Mouse (Mus musculus) cerebellum, adult 2 months (tissue): ENCODE measurements around the gene Gm5485. TPM values are rescaled to one million over a fixed set of nuclear protein-coding genes. Genes with fewer than 3 reads are reported as not detected.

ENCODE experiments used
- DNase-seq, 2 experiments: peaks; one replicate each; pipeline ENCODE4 v3.0.0; 2021
- H3K27ac ChIP-seq: fragments of 200-500 bp; 2 replicates; pipeline ENCODE4 v1.5.1; 2012; ENCODE audit warnings: low read length, control low read depth, inconsistent platforms; ENCODE audit not compliant: insufficient read depth
- H3K27me3 ChIP-seq: fragments of 200-500 bp; 2 replicates; pipeline ENCODE4 v1.6.1; 2012; ENCODE audit warnings: inconsistent platforms, mild to moderate bottlenecking, low read length, moderate library complexity; ENCODE audit not compliant: control insufficient read depth, insufficient read depth
- H3K4me1 ChIP-seq: fragments of 200-500 bp; 2 replicates; pipeline ENCODE4 v1.6.1; 2011; ENCODE audit warnings: low read length; ENCODE audit not compliant: control insufficient read depth, insufficient read depth
- H3K4me3 ChIP-seq: fragments of 200-500 bp; replicated peaks from 2 replicates; pipeline ENCODE3; 2011; ENCODE audit warnings: mild to moderate bottlenecking, low read depth, low read length, control low read depth; ENCODE audit not compliant: insufficient read depth
- CTCF ChIP-seq: fragments of 200-500 bp; IDR thresholded peaks from 2 replicates; pipeline ENCODE4 v1.5.1; 2011; ENCODE audit warnings: low read depth, mild to moderate bottlenecking, control low read depth, low read length, moderate library complexity, borderline replicate concordance; ENCODE audit not compliant: insufficient read depth
- POLR2A ChIP-seq: fragments of 200-500 bp; IDR thresholded peaks from 2 replicates; pipeline ENCODE4 v1.6.1; 2011; ENCODE audit warnings: low read length, control low read depth, borderline replicate concordance; ENCODE audit not compliant: insufficient read depth
- WGBS: fragments of 180-500 bp; shearing (Covaris S2); methylation state at CpG from one replicate; pipeline ENCODE4 v1.1.7; 2018; 5-methylcytosine and 5-hydroxymethylcytosine counted together
- polyA plus RNA-seq: library from polyadenylated mRNA; depleted of rRNA; stranded (reverse); fragments of >200 nt; gene quantifications from 2 replicates; pipeline ENCODE4 v1.2.3, GENCODE M21; 2012

Gm5485 gene
- polyA plus RNA-seq, 1 experiment = 0.26 TPM

DNA sequence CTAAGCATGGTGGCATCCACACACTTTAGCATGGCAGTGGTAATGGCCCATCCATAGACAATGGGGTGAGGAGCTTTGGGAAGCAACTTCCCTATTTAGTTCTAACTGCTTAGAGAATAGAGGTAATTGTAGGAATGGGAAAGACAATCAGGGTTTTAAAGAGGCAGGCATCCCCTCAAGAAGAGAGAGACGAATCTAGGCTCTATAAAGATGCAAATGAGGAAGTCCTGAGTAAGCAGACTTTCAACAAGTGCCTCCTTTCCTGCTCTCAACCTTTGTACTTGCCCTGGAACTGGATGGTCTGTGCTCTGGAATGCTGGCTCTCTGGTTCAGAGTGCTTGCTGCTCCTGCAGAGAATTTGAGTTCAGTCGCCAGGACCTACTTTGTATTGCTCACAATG, 10.3 kb upstream of the Gm5485 start:
- Histone ChIP-seq H3K27ac (no peak overlapping the region), H3K4me1 (no peaks in the 10 kb centered on the region), H3K27me3 (no peaks in the 10 kb centered on the region), H3K4me3 (no peak overlapping the region)
- WGBS = 45% methylated on average over 2 of the region's 2 CpGs
- DNase-seq = no peak
- TF ChIP-seq POLR2A (no peak), CTCF (no peak)

DNA sequence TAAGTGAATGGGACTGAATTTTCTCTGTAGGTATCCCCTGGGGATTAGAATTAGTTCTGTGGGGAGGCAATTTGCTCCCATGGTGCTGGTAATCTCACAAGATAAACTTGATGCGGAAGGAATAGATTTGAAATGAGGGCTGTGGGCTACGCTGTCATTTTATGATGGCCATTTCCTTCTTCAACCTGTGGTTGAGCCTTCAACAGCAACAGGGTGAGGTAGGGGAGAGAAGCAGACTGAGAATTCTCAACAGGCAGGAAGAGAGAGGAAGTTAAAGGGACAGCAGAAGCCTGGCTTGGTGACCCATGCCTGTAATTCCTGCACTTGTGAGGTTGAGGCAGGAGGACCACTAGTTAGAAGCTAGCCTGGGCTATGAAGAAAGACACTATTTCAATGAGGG, 6.8 kb upstream of the Gm5485 start:
- TF ChIP-seq POLR2A (no peak), CTCF (no peak)
- Histone ChIP-seq H3K27me3 (no peaks in the 10 kb centered on the region), H3K4me1 (no peaks in the 10 kb centered on the region), H3K4me3 (no peak overlapping the region), H3K27ac (no peak overlapping the region)
- no peak for DNase-seq
- WGBS = 92% methylated on average over 2 of the region's 2 CpGs

DNA sequence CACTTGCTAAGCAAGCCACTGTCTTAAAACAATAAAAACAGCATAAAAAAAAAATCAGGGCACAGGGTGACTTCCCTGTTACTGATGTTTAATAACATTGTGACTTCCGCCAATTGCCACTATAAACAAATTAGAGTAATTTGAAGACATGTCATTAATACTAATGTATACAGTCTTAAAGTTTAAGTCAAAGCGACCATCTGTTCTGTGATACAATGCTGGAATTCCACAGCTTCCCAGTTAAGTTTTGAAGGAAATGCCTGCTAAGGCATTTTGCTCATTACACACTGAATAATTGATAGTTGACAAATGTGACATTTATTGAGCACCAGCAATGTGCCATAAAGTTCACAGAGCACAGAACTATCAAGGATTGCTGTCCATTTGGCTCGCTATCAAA, 6.3 kb upstream of the Gm5485 start:
- WGBS = 85% methylated on average over 3 of the region's 3 CpGs
- H3K4me3 ChIP-seq = no peak overlapping the region

DNA sequence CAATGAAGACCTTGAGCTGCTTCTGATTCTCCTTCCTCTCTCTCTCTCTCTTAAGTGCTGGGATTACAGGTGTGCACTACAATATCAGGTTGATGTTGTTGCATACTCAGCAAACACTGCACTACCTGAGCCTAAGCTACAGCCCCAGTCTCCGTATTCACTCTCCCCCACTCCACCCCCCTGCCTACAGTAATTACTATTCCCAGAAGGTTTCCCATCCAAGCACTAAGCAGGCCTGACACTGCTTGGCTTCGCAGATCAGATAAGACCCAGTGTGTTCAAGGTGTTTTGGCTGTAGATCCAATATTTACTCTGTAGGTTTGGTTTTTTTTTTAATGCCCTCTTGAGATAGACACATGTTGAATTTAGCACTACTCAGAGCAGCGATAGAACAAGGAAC, 2.1 kb downstream of the Gm5485 start:
- H3K27ac ChIP-seq = no peak overlapping the region
- DNase-seq = no peak
- 78% methylated on average over 3 of the region's 3 CpGs for WGBS

More for the DNA sequence above, 6.3 kb upstream of the Gm5485 start:
- H3K4me1 ChIP-seq = no peaks in the 10 kb centered on the region
- no peaks in the 10 kb centered on the region for H3K27me3 ChIP-seq
- DNase-seq = no peak
- H3K27ac ChIP-seq = no peak overlapping the region
- TF ChIP-seq POLR2A (no peak), CTCF (no peak)

DNA sequence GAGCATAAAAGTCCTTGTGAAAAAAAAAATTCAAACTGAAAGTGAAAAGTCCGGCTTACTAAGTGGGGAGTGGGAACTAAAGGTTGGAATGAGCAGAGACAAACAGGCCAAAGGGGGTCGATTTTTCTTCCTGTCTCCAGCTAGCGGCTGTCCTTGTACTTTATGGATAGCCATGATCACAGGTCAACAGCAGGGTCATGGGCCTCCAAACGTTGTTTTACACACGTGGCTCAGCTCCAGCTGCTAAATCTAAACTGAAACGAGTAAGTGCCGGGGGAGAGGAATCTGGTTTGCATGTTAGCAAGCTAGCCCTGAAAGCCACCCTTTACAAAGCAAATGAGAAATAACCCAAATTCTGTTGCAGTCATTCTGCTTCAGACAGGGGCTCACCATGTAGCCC, 2.6 kb downstream of the Gm5485 start:
- Histone ChIP-seq H3K4me1 (no peaks in the 10 kb centered on the region), H3K27me3 (no peaks in the 10 kb centered on the region), H3K27ac (no peak overlapping the region), H3K4me3 (no peak overlapping the region)
- no peak for DNase-seq
- TF ChIP-seq CTCF = no peak
- TF ChIP-seq POLR2A = no peak
- 78% methylated on average over 7 of the region's 7 CpGs for WGBS

More for the DNA sequence above, 2.1 kb downstream of the Gm5485 start:
- TF ChIP-seq CTCF (no peak), POLR2A (no peak)
- Histone ChIP-seq H3K4me1 (no peaks in the 10 kb centered on the region), H3K4me3 (no peak overlapping the region), H3K27me3 (no peaks in the 10 kb centered on the region)

DNA sequence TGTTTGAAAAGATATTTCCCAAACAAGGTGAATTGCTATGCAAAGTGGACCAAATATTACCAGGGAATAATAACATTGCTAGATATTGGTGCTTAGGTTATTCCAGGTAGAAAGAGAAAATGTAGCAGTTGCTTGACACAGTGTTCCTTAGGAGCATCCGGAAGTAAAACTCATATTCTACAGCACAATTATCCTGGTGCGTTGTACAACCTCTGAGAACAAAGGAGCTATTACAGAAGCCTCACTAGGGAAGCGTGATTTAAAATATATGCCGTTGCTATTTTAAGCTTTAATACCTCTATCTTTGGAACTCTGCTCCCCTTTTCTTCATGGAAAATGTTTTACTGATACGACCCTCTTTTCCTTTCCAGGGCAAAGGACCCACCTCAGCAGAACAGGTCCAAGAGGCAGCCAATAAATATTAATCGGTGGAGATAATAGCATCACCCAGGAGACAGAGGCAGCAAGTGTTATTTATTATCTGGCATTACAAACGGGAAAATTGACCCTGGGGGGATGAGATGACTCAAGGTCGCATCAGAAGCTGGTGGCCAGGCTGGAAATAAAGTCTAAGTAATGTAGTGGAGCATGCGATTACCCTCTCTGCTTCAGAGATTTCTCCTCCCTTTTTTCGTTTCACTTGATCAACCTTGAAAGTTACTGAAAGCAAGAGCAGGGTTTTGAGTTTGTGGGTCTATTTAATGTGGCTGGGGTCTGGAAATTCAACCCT, 6.4 kb downstream of the Gm5485 start:
- no peaks in the 10 kb centered on the region for H3K27me3 ChIP-seq
- H3K27ac ChIP-seq = no peak overlapping the region
- H3K4me1 ChIP-seq = no peaks in the 10 kb centered on the region
- TF ChIP-seq CTCF (no peak), POLR2A (no peak)
- DNase-seq = no peak
- no peak overlapping the region for H3K4me3 ChIP-seq
- WGBS = 61% methylated on average over 10 of the region's 10 CpGs

DNA sequence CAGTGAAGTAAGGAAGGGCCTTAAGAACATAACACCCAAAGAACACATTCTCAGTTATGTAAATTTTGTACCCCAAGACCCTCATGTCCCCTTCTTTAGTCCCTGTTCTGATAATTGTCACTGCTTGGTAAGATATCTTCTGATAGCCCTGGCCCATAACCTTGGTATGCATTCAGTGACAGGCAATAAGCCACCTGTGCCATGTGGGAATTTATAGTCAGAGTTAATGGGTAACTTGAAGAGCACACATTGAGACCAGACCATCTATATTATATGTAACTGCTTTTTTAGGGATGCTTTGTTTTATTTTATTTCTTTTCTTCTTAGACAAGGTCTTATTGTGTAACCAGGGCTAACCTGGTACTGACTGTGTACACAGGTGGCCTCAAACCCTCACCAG, 8.2 kb downstream of the Gm5485 start:
- DNase-seq = no peak
- no peak for TF ChIP-seq CTCF
- no peak for TF ChIP-seq POLR2A
- Histone ChIP-seq H3K4me3 (no peak overlapping the region), H3K4me1 (no peaks in the 10 kb centered on the region), H3K27me3 (no peaks in the 10 kb centered on the region), H3K27ac (no peak overlapping the region)

DNA sequence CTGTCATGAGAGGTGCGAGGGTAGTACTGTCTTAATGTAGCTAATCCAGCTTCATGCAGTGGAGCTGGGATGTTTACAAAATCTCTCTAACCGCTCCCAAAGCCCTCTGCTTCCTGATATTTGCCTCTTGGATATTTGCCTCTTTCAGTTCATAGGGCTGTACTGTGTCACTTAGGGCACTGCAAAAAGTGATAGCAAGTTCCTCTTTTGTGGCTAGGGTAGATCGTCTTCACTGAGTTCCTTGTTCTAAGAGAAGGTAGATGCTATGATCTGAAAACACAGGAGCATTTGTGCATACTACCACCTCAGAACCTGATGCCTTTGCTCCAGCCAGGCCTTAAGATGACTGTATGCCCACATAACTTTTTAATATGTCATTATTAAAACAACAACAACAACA, 8.8 kb downstream of the Gm5485 start:
- TF ChIP-seq CTCF (no peak), POLR2A (no peak)
- Histone ChIP-seq H3K27me3 (no peaks in the 10 kb centered on the region), H3K27ac (no peak overlapping the region), H3K4me1 (no peaks in the 10 kb centered on the region), H3K4me3 (no peak overlapping the region)
- no peak for DNase-seq
- WGBS = 93% methylated on average over 3 of the region's 3 CpGs

DNA sequence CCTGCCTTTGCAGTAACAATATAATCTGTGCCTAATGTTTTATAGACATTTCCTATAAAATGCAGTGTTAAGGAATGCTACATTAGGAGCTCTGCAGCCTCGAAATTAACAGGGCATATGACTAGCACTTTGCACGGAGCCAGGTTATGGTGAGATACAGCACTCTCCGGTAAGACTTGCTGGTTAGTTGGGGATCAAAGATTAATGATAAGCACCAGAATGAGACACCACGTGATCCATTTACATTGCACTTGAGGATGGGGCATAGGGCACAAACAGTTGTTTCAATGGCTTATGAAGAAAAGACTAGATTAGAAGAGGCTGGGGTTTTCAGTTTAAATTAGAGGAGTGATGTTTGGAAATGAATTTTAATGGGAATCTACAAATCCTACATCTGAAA, 9.3 kb downstream of the Gm5485 start:
- 85% methylated on average over 4 of the region's 4 CpGs for whole genome bisulfite sequencing
- no peak for DNase-seq
- no peaks in the 10 kb centered on the region for H3K4me1 ChIP-seq
- no peaks in the 10 kb centered on the region for H3K27me3 ChIP-seq
- TF ChIP-seq CTCF = no peak
- TF ChIP-seq POLR2A = no peak
- H3K4me3 ChIP-seq = no peak overlapping the region
- no peak overlapping the region for H3K27ac ChIP-seq
